Comparison of ENCODE assay signal across 10 mouse cellular contexts in the genomic region with DNA sequence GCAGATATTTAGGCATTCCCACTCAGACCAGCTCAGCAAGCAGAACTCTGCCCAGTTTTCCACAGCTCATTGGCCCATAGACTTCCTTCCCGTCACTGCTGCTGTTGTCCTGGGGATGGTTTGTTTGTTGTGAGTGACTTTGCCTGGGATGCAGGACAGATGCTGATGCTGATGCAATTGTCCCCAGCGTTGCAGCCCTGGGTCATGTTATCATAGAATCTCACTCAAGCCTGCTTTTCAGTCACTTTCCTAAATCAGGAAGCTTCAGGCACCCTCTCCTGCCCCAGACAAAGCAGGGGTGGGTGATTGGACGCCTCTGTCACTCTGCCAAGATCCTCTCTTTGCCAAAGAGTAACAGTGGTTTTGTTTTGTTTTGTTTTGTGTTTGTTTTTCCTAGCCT.
A peak's percentile ranks its signal among the peaks of the same experiment; 100 is the strongest.
DNase-seq lines count a peak whose midpoint lies in the region; ATAC-seq lines count a peak whose summit lies in the region.
"Had no signal": no experiment of that assay in that cellular context is flagged by ENCODE, and none has a peak within 500 bp of the region (broad histone marks: within the 10 kb centered on the region; RNA-seq: fewer than 3 reads in every experiment).

No protein-coding gene starts in this region.

- peak; percentile 16 for DNase-seq in adrenal gland, adult 2 months
- no peak for DNase-seq in adrenal gland, adult 8-10 months
- peak; percentile 32 for DNase-seq in 3134 (ENCODE audit: extremely low read depth, insufficient read length, low spot score)
- DNase-seq in gastrocnemius, postnatal 36 days: peak; percentile 15 to 17
- DNase-seq in kidney, postnatal 36 days: peak; percentile 18 to 45
- DNase-seq in thymus, postnatal 25 days: no peak
- DNase-seq in cerebellum, adult 9-10 months: no peak
- DNase-seq: liver had no signal

- intact Hi-C loops in gastrocnemius, postnatal 36 days (cut with DNase I): loop anchor here (5.0 to 10.0 kb wide), 3 partner anchors 270 to 707 kb away; a partner anchor contains a TSS

- ATAC-seq in cerebellum, adult (ENCODE audit: insufficient number of reproducible peaks, low FRiP score, low TSS enrichment): no peak
- ATAC-seq: intestine, postnatal 0 days had no signal

Comparison
In these comparisons a context has a peak if more than half of its experiments do, and no peak if none do; other contexts are left out.
1. DNase-seq: peak in adrenal gland, adult 2 months (single experiment), 3134 (single experiment), gastrocnemius, postnatal 36 days (2 of 2) and kidney, postnatal 36 days (2 of 2); none in adrenal gland, adult 8-10 months (single experiment), thymus, postnatal 25 days (single experiment) and cerebellum, adult 9-10 months (single experiment).